Mouse (Mus musculus) spleen, embryonic (tissue): ENCODE measurements around the gene Crtc2.
"Not testable (repeated sequence)": the region's sequence is repeated elsewhere in the genome, so short reads cannot be mapped to it uniquely, and the experiment has no call there.

Source experiments
- CTCF ChIA-PET: fragments of 350-600 bp; sonication (Branson Sonifier 250); formaldehyde crosslinking; loops from one replicate; lab custom pipeline; 2022; lab: Charles Lee

Crtc2 gene

GRCm38 (mm10) chr3:90265932-90266741 lies 12.2 kb downstream of the Crtc2 start:
- CTCF ChIA-PET, result interaction anchor here (1.1 kb wide), 1 partner anchor 36 kb away, joined by 3 read pairs; no protein-coding TSS in a partner anchor

- CTCF ChIA-PET, result interaction anchor here (0.5 to 1.1 kb wide), 2 partner anchors 37 to 46 kb away, joined by 3 to 15 read pairs; no protein-coding TSS in a partner anchor
Observed at GRCm38 (mm10) chr3:90266901-90267775, 13.2 kb downstream of the Crtc2 start.

- CTCF ChIA-PET, result interaction anchor here (0.7 kb wide), 1 partner anchor 40 kb away, joined by 7 read pairs; no protein-coding TSS in a partner anchor
Observed at GRCm38 (mm10) chr3:90268190-90268589, 14.2 kb downstream of the Crtc2 start.

- CTCF ChIA-PET, result no interaction called here
Observed at GRCm38 (mm10) chr3:90268971-90269370, 15.0 kb downstream of the Crtc2 start.

GRCm38 (mm10) chr3:90270784-90271183 lies 16.8 kb downstream of the Crtc2 start:
- CTCF ChIA-PET, result no interaction called here

- CTCF ChIA-PET, result no interaction called here
Observed at GRCm38 (mm10) chr3:90272170-90272569, 18.2 kb downstream of the Crtc2 start.

GRCm38 (mm10) chr3:90273855-90274254 lies 19.9 kb downstream of the Crtc2 start:
- CTCF ChIA-PET, result interaction anchor here (0.5 kb wide), 1 partner anchor 28 kb away, joined by 3 read pairs; no protein-coding TSS in a partner anchor

- CTCF ChIA-PET, result no interaction called here
Observed at GRCm38 (mm10) chr3:90275286-90275685, 21.3 kb downstream of the Crtc2 start.

- CTCF ChIA-PET, result no interaction called here
Observed at GRCm38 (mm10) chr3:90276858-90277257, 22.9 kb downstream of the Crtc2 start.

GRCm38 (mm10) chr3:90277793-90278192 lies 23.8 kb downstream of the Crtc2 start:
- CTCF ChIA-PET, result interaction anchor here (0.7 kb wide), 2 partner anchors 38 to 65 kb away, joined by 3 read pairs; no protein-coding TSS in a partner anchor

- CTCF ChIA-PET, result interaction anchor here (0.7 kb wide), 1 partner anchor 37 kb away, joined by 3 read pairs; no protein-coding TSS in a partner anchor
Observed at GRCm38 (mm10) chr3:90278211-90278610, 24.2 kb downstream of the Crtc2 start.

- CTCF ChIA-PET, result no interaction called here
Observed at GRCm38 (mm10) chr3:90279216-90279615, 25.3 kb downstream of the Crtc2 start.

- CTCF ChIA-PET, result no interaction called here
Observed at GRCm38 (mm10) chr3:90279743-90280142, 25.8 kb downstream of the Crtc2 start.

GRCm38 (mm10) chr3:90280708-90281107 lies 26.7 kb downstream of the Crtc2 start:
- CTCF ChIA-PET, result no interaction called here

GRCm38 (mm10) chr3:90284150-90284549 lies 30.2 kb downstream of the Crtc2 start:
- CTCF ChIA-PET, result no interaction called here

- CTCF ChIA-PET, result not testable (repeated sequence)
Observed at GRCm38 (mm10) chr3:90289403-90289802, 35.4 kb downstream of the Crtc2 start.

- CTCF ChIA-PET, result interaction anchor here (0.6 kb wide), 1 partner anchor 49 kb away, joined by 4 read pairs; no protein-coding TSS in a partner anchor
Observed at GRCm38 (mm10) chr3:90290602-90291001, 36.6 kb downstream of the Crtc2 start.

GRCm38 (mm10) chr3:90291982-90292344 lies 38.0 kb downstream of the Crtc2 start:
- CTCF ChIA-PET, result interaction anchor here (0.9 kb wide), 1 partner anchor 72 kb away, joined by 3 read pairs; no protein-coding TSS in a partner anchor

- CTCF ChIA-PET, result interaction anchor here (0.9 kb wide), 1 partner anchor 73 kb away, joined by 3 read pairs; no protein-coding TSS in a partner anchor
Observed at GRCm38 (mm10) chr3:90292345-90293275, 38.6 kb downstream of the Crtc2 start, which contains the start of gene Gatad2b. Gene Gatad2b, plus strand, starts transcription at chr3:90293178.

- CTCF ChIA-PET, result no interaction called here
Observed at GRCm38 (mm10) chr3:90293352-90294063, 39.5 kb downstream of the Crtc2 start.
